Mouse (Mus musculus) lung, embryonic 14.5 days (tissue): ENCODE measurements at regions not wholly inside any gene's neighbourhood (a gene's known extent, or its start where the extent isn't known, plus 50 kb on each side); places are given as distances from the start of the nearest gene placed in this dataset.

Experiments used
- ATAC-seq: fragments of 200-750 bp; cut with Nextera tagmentation; 2 replicates; pipeline ENCODE4 v1.8.0; 2017; ENCODE audit warnings: mild to moderate bottlenecking, moderate TSS enrichment, moderate library complexity; ENCODE audit not compliant: insufficient read depth
- DNase-seq: peaks from one replicate; pipeline ENCODE4 v3.0.0-alpha.2; 2015
- H3K27ac ChIP-seq: fragments of 300-500 bp; sonication (generic); 2 replicates; pipeline ENCODE4 v1.5.1; 2014; ENCODE audit warnings: low read depth, mild to moderate bottlenecking, moderate library complexity
- H3K27me3 ChIP-seq: fragments of 300-500 bp; sonication (generic); 2 replicates; pipeline ENCODE4 v1.6.1; 2014; ENCODE audit warnings: low read length, control low read depth; ENCODE audit not compliant: insufficient read depth
- H3K36me3 ChIP-seq: fragments of 300-500 bp; sonication (generic); 2 replicates; pipeline ENCODE4 v1.6.1; 2014; ENCODE audit warnings: control low read depth; ENCODE audit not compliant: insufficient read depth
- H3K4me1 ChIP-seq: fragments of 300-500 bp; sonication (generic); 2 replicates; pipeline ENCODE4 v1.6.1; 2014; ENCODE audit warnings: antibody characterized with exemption, control low read depth; ENCODE audit not compliant: insufficient read depth
- H3K4me2 ChIP-seq: fragments of 300-500 bp; sonication (generic); 2 replicates; pipeline ENCODE4 v1.6.1; 2014; ENCODE audit warnings: mild to moderate bottlenecking
- H3K4me3 ChIP-seq: fragments of 300-500 bp; sonication (generic); 2 replicates; pipeline ENCODE4 v1.5.1; 2014; ENCODE audit warnings: low read depth, low read length
- H3K9ac ChIP-seq: fragments of 300-500 bp; sonication (generic); 2 replicates; pipeline ENCODE4 v1.6.1; 2014
- H3K9me3 ChIP-seq: fragments of 300-500 bp; sonication (generic); 2 replicates; pipeline ENCODE4 v1.6.1; 2016; ENCODE audit warnings: low read depth, low read length, control low read depth
- CTCF ChIP-seq: IDR thresholded peaks from 2 replicates; pipeline ENCODE4 v1.5.1; 2016; ENCODE audit warnings: antibody characterized with exemption, low read depth
- whole genome bisulfite sequencing: fragments of 180-500 bp; shearing (Covaris S2); extraction: QIAGEN DNeasy Blood & Tissue Kit; methylation state at CpG from one replicate; pipeline ENCODE4 v1.1.7; 2014; 5-methylcytosine and 5-hydroxymethylcytosine counted together

GRCm38 (mm10) chr2:117747136-117747535, 364.5 kb upstream of the Thbs1 start:
- Histone ChIP-seq H3K27me3 (no peaks in the 10 kb centered on the region), H3K4me1 (peaks cover 11% of the 10 kb centered on the region), H3K9me3 (peaks cover 6% of the 10 kb centered on the region; the same call in 1 of the 2 replicates), H3K36me3 (no peaks in the 10 kb centered on the region), H3K9ac (no peak overlapping the region), H3K4me2 (no peak overlapping the region), H3K4me3 (no peak overlapping the region), H3K27ac (no peak overlapping the region; the same call in 1 of the 2 replicates)
- WGBS, result 44% methylated on average over 3 of the region's 3 CpGs
- no peak for ATAC-seq
- no peak for TF ChIP-seq CTCF
- DNase-seq, result peak; percentile 81

- H3K9ac ChIP-seq, result no peak overlapping the region
- no peak for TF ChIP-seq CTCF
- peaks cover 6% of the 10 kb centered on the region; the same call in 1 of the 2 replicates for H3K9me3 ChIP-seq
- WGBS, result 73% methylated on average over 4 of the region's 4 CpGs
- DNase-seq (no peak), ATAC-seq (no peak)
- H3K4me2 ChIP-seq, result no peak overlapping the region
- H3K36me3 ChIP-seq, result no peaks in the 10 kb centered on the region
- H3K4me1 ChIP-seq, result peaks cover 10% of the 10 kb centered on the region
- no peak overlapping the region for H3K27ac ChIP-seq
- H3K27me3 ChIP-seq, result no peaks in the 10 kb centered on the region
- no peak overlapping the region for H3K4me3 ChIP-seq
These were observed 362.8 kb upstream of the Thbs1 start for GRCm38 (mm10) chr2:117748892-117749291.

GRCm38 (mm10) chr2:117759491-117760013, 352.1 kb upstream of the Thbs1 start:
- DNase-seq, result peak; percentile 70
- Histone ChIP-seq H3K36me3 (no peaks in the 10 kb centered on the region), H3K9me3 (no peaks in the 10 kb centered on the region), H3K4me1 (peaks cover 4% of the 10 kb centered on the region; the same call in 1 of the 2 replicates), H3K9ac (no peak overlapping the region), H3K4me2 (no peak overlapping the region), H3K27ac (peak overlapping the region; percentile 54; the same call in 1 of the 2 replicates), H3K4me3 (no peak overlapping the region), H3K27me3 (no peaks in the 10 kb centered on the region)
- peak; percentile 56; the same call in 1 of the 2 replicates for ATAC-seq
- 32% methylated on average over 1 of the region's 1 CpGs for WGBS
- no peak for TF ChIP-seq CTCF

- no peaks in the 10 kb centered on the region for H3K27me3 ChIP-seq
- no peaks in the 10 kb centered on the region for H3K9me3 ChIP-seq
- peaks cover 18% of the 10 kb centered on the region for H3K4me1 ChIP-seq
- no peaks in the 10 kb centered on the region for H3K36me3 ChIP-seq
- ATAC-seq, result peak; percentile 54
- H3K4me3 ChIP-seq, result no peak overlapping the region
- WGBS, result 40% methylated on average over 1 of the region's 1 CpGs
- no peak overlapping the region for H3K9ac ChIP-seq
- DNase-seq, result peak; percentile 61
- no peak overlapping the region for H3K4me2 ChIP-seq
- TF ChIP-seq CTCF, result no peak
- H3K27ac ChIP-seq, result peak overlapping the region; percentile 61; the same call in 1 of the 2 replicates
These were observed 348.0 kb upstream of the Thbs1 start for GRCm38 (mm10) chr2:117763631-117764030.

- Histone ChIP-seq H3K27ac (peak overlapping the region; percentile 58), H3K9ac (no peak overlapping the region), H3K4me1 (peaks cover 27% of the 10 kb centered on the region), H3K9me3 (no peaks in the 10 kb centered on the region), H3K36me3 (no peaks in the 10 kb centered on the region), H3K27me3 (no peaks in the 10 kb centered on the region), H3K4me3 (no peak overlapping the region), H3K4me2 (no peak overlapping the region)
- 42% methylated on average over 5 of the region's 5 CpGs for WGBS
- DNase-seq (no peak), ATAC-seq (no peak)
- no peak for TF ChIP-seq CTCF
These were observed 346.1 kb upstream of the Thbs1 start for GRCm38 (mm10) chr2:117765572-117765971.

- Histone ChIP-seq H3K4me3 (no peak overlapping the region), H3K27ac (no peak overlapping the region), H3K36me3 (no peaks in the 10 kb centered on the region), H3K9me3 (no peaks in the 10 kb centered on the region), H3K4me2 (no peak overlapping the region), H3K4me1 (peaks cover 27% of the 10 kb centered on the region), H3K27me3 (no peaks in the 10 kb centered on the region), H3K9ac (no peak overlapping the region)
- DNase-seq (peak; percentile 79), ATAC-seq (no peak)
- no peak for TF ChIP-seq CTCF
- WGBS, result 58% methylated on average over 3 of the region's 3 CpGs
These were observed 345.2 kb upstream of the Thbs1 start for GRCm38 (mm10) chr2:117766450-117766849.

GRCm38 (mm10) chr2:117769402-117770114, 342.1 kb upstream of the Thbs1 start:
- 22% methylated on average over 7 of the region's 7 CpGs for WGBS
- H3K27me3 ChIP-seq, result no peaks in the 10 kb centered on the region
- peaks cover 24% of the 10 kb centered on the region for H3K4me1 ChIP-seq
- no peak overlapping the region for H3K4me2 ChIP-seq
- no peak overlapping the region for H3K4me3 ChIP-seq
- peak overlapping the region; percentile 71 for H3K27ac ChIP-seq
- no peaks in the 10 kb centered on the region for H3K9me3 ChIP-seq
- peak; percentile 79 for ATAC-seq
- peak; percentile 88 for DNase-seq
- no peak overlapping the region for H3K9ac ChIP-seq
- H3K36me3 ChIP-seq, result no peaks in the 10 kb centered on the region
- no peak for TF ChIP-seq CTCF
